Mouse (Mus musculus): ENCODE measurements at regions not wholly inside any gene's neighbourhood (a gene's known extent, or its start where the extent isn't known, plus 50 kb on each side); places are given as distances from the start of the nearest gene placed in this dataset.

- TF ChIP-seq CTCF (IDR thresholded peaks at IDR 0.05) (no peak), EP300 (IDR thresholded peaks at IDR 0.05; ENCODE audit: insufficient read depth, low read depth, low read length) (no peak), POLR2A (IDR thresholded peaks at IDR 0.05; ENCODE audit: insufficient read depth, low read depth, low read length) (no peak)
Measured at GRCm38 (mm10) chr16:84661879-84662278, 73.7 kb downstream of the Mrpl39 start.
